Mouse (Mus musculus): Measurements from ENCODE around the gene Tenm4. TPM values are rescaled to one million over a fixed set of nuclear protein-coding genes. Genes with fewer than 3 reads are reported as not detected.

Gene Tenm4
- polyA plus RNA-seq, 1 experiment from 2014 or later, result 47.1 TPM

- Histone ChIP-seq H3K4me2 (replicated peaks) (no peak overlapping the region), H3K27ac (0 out of 2 replicates have a peak overlapping the region, but pooled peaks have one; percentile 35), H3K9me3 (no peaks in the 10 kb centered on the region), H3K36me3 (no peaks in the 10 kb centered on the region), H3K27me3 (no peaks in the 10 kb centered on the region; the same call in 1 of the 2 replicates), H3K4me1 (replicated peaks) (peaks cover 29% of the 10 kb centered on the region), H3K9ac (replicated peaks) (no peak overlapping the region), H3K4me3 (replicated peaks) (no peak overlapping the region)
- no peak for ATAC-seq
- 41% methylated on average over 12 of the region's 12 CpGs for WGBS
Observed at GRCm38 (mm10) chr7:96754175-96754574, 583.1 kb downstream of the Tenm4 start.

GRCm38 (mm10) chr7:96755459-96756094 lies 584.5 kb downstream of the Tenm4 start:
- WGBS, result 34% methylated on average over 12 of the region's 12 CpGs
- Histone ChIP-seq H3K27me3 (no peaks in the 10 kb centered on the region; the same call in 1 of the 2 replicates), H3K9ac (replicated peaks) (peak overlapping the region; percentile 28; the same call in 1 of the 2 replicates), H3K9me3 (no peaks in the 10 kb centered on the region), H3K27ac (peak overlapping the region; percentile 52; the same call in 1 of the 2 replicates), H3K4me2 (replicated peaks) (no peak overlapping the region), H3K4me1 (replicated peaks) (peaks cover 36% of the 10 kb centered on the region), H3K36me3 (no peaks in the 10 kb centered on the region), H3K4me3 (replicated peaks) (no peak overlapping the region)
- ATAC-seq, result no peak

GRCm38 (mm10) chr7:96756104-96756742 lies 585.2 kb downstream of the Tenm4 start:
- Histone ChIP-seq H3K4me3 (replicated peaks) (no peak overlapping the region), H3K9ac (replicated peaks) (0 out of 2 replicates have a peak overlapping the region, but pooled peaks have one; percentile 28), H3K4me2 (replicated peaks) (no peak overlapping the region), H3K27ac (peak overlapping the region; percentile 52; the same call in 1 of the 2 replicates), H3K36me3 (no peaks in the 10 kb centered on the region), H3K27me3 (no peaks in the 10 kb centered on the region; the same call in 1 of the 2 replicates), H3K4me1 (replicated peaks) (peaks cover 43% of the 10 kb centered on the region), H3K9me3 (no peaks in the 10 kb centered on the region)
- 0 out of 2 replicates have a peak, but pooled peaks have one; percentile 21 for ATAC-seq
- 46% methylated on average over 10 of the region's 10 CpGs for WGBS

GRCm38 (mm10) chr7:96757067-96757466 lies 586.0 kb downstream of the Tenm4 start:
- Histone ChIP-seq H3K4me3 (replicated peaks) (no peak overlapping the region), H3K36me3 (no peaks in the 10 kb centered on the region), H3K27me3 (no peaks in the 10 kb centered on the region; the same call in 1 of the 2 replicates), H3K9ac (replicated peaks) (no peak overlapping the region), H3K4me2 (replicated peaks) (no peak overlapping the region), H3K27ac (no peak overlapping the region), H3K9me3 (no peaks in the 10 kb centered on the region), H3K4me1 (replicated peaks) (peaks cover 46% of the 10 kb centered on the region)
- WGBS, result 93% methylated on average over 8 of the region's 8 CpGs
- ATAC-seq, result no peak

GRCm38 (mm10) chr7:96760208-96760607 lies 589.2 kb downstream of the Tenm4 start:
- H3K9ac ChIP-seq (replicated peaks), result no peak overlapping the region
- no peaks in the 10 kb centered on the region for H3K9me3 ChIP-seq
- no peak overlapping the region for H3K27ac ChIP-seq
- H3K27me3 ChIP-seq, result no peaks in the 10 kb centered on the region; the same call in 1 of the 2 replicates
- H3K4me2 ChIP-seq (replicated peaks), result no peak overlapping the region
- peaks cover 41% of the 10 kb centered on the region for H3K4me1 ChIP-seq (replicated peaks)
- no peaks in the 10 kb centered on the region for H3K36me3 ChIP-seq
- 67% methylated on average over 6 of the region's 6 CpGs for WGBS
- H3K4me3 ChIP-seq (replicated peaks), result no peak overlapping the region
- ATAC-seq, result no peak

- H3K4me2 ChIP-seq (replicated peaks), result no peak overlapping the region
- WGBS, result 49% methylated on average over 5 of the region's 5 CpGs
- no peaks in the 10 kb centered on the region; the same call in 1 of the 2 replicates for H3K27me3 ChIP-seq
- peak; percentile 29; the same call in 1 of the 2 replicates for ATAC-seq
- no peaks in the 10 kb centered on the region for H3K9me3 ChIP-seq
- H3K4me3 ChIP-seq (replicated peaks), result no peak overlapping the region
- peaks cover 35% of the 10 kb centered on the region for H3K4me1 ChIP-seq (replicated peaks)
- no peaks in the 10 kb centered on the region for H3K36me3 ChIP-seq
- H3K9ac ChIP-seq (replicated peaks), result no peak overlapping the region
- H3K27ac ChIP-seq, result no peak overlapping the region
Observed at GRCm38 (mm10) chr7:96761151-96761550, 590.1 kb downstream of the Tenm4 start.

- no peaks in the 10 kb centered on the region for H3K27me3 ChIP-seq
- H3K4me1 ChIP-seq (replicated peaks), result peaks cover 18% of the 10 kb centered on the region
- no peak overlapping the region for H3K4me2 ChIP-seq (replicated peaks)
- no peak for ATAC-seq
- H3K9me3 ChIP-seq, result no peaks in the 10 kb centered on the region
- WGBS, result 76% methylated on average over 15 of the region's 15 CpGs
- no peak overlapping the region for H3K4me3 ChIP-seq (replicated peaks)
- no peak overlapping the region for H3K27ac ChIP-seq
- peaks cover 16% of the 10 kb centered on the region for H3K36me3 ChIP-seq
- no peak overlapping the region for H3K9ac ChIP-seq (replicated peaks)
Observed at GRCm38 (mm10) chr7:96765321-96765960, 594.4 kb downstream of the Tenm4 start.

GRCm38 (mm10) chr7:96767090-96767489 lies 596.0 kb downstream of the Tenm4 start:
- Histone ChIP-seq H3K9me3 (no peaks in the 10 kb centered on the region), H3K27me3 (no peaks in the 10 kb centered on the region), H3K4me3 (replicated peaks) (no peak overlapping the region), H3K4me2 (replicated peaks) (no peak overlapping the region), H3K36me3 (peaks cover 19% of the 10 kb centered on the region), H3K9ac (replicated peaks) (no peak overlapping the region), H3K27ac (no peak overlapping the region), H3K4me1 (replicated peaks) (peaks cover 7% of the 10 kb centered on the region; the same call in 1 of the 2 replicates)
- WGBS, result 69% methylated on average over 3 of the region's 3 CpGs
- ATAC-seq, result no peak

- Histone ChIP-seq H3K4me3 (replicated peaks) (no peak overlapping the region), H3K9ac (replicated peaks) (no peak overlapping the region), H3K27ac (no peak overlapping the region), H3K4me1 (replicated peaks) (peaks cover 7% of the 10 kb centered on the region; the same call in 1 of the 2 replicates), H3K9me3 (no peaks in the 10 kb centered on the region), H3K4me2 (replicated peaks) (no peak overlapping the region), H3K27me3 (no peaks in the 10 kb centered on the region), H3K36me3 (peaks cover 30% of the 10 kb centered on the region)
- 95% methylated on average over 6 of the region's 6 CpGs for WGBS
- no peak for ATAC-seq
Observed at GRCm38 (mm10) chr7:96768718-96769117, 597.7 kb downstream of the Tenm4 start.

GRCm38 (mm10) chr7:96769784-96770183 lies 598.7 kb downstream of the Tenm4 start:
- Histone ChIP-seq H3K9me3 (no peaks in the 10 kb centered on the region), H3K27ac (no peak overlapping the region), H3K4me3 (replicated peaks) (no peak overlapping the region), H3K27me3 (no peaks in the 10 kb centered on the region), H3K36me3 (peaks cover 32% of the 10 kb centered on the region), H3K4me2 (replicated peaks) (no peak overlapping the region), H3K9ac (replicated peaks) (no peak overlapping the region), H3K4me1 (replicated peaks) (peaks cover 10% of the 10 kb centered on the region)
- WGBS, result 73% methylated on average over 4 of the region's 4 CpGs
- ATAC-seq, result no peak

- 71% methylated on average over 4 of the region's 4 CpGs for WGBS
- Histone ChIP-seq H3K27ac (no peak overlapping the region), H3K4me3 (replicated peaks) (no peak overlapping the region), H3K4me1 (replicated peaks) (peaks cover 9% of the 10 kb centered on the region; the same call in 1 of the 2 replicates), H3K9me3 (no peaks in the 10 kb centered on the region), H3K36me3 (peaks cover 37% of the 10 kb centered on the region), H3K4me2 (replicated peaks) (no peak overlapping the region), H3K9ac (replicated peaks) (no peak overlapping the region), H3K27me3 (no peaks in the 10 kb centered on the region)
- ATAC-seq, result no peak
Observed at GRCm38 (mm10) chr7:96772966-96773365, 601.9 kb downstream of the Tenm4 start.
